Mouse (Mus musculus) kidney, adult 2 months (tissue): ENCODE results near the gene Nat10.

Experiments
- CTCF ChIP-seq: fragments of 200-500 bp; conservative IDR thresholded peaks from 2 replicates; pipeline ENCODE4 v1.5.1; 2011; ENCODE audit warnings: low read depth, mild to moderate bottlenecking, control low read depth, low read length, moderate library complexity, mixed read lengths; ENCODE audit not compliant: insufficient read depth, insufficient read length
- POLR2A ChIP-seq: fragments of 200-500 bp; IDR thresholded peaks from one replicate; pipeline ENCODE4 v1.6.1; 2011; ENCODE audit warnings: low read depth, low read length, control low read depth

DNA sequence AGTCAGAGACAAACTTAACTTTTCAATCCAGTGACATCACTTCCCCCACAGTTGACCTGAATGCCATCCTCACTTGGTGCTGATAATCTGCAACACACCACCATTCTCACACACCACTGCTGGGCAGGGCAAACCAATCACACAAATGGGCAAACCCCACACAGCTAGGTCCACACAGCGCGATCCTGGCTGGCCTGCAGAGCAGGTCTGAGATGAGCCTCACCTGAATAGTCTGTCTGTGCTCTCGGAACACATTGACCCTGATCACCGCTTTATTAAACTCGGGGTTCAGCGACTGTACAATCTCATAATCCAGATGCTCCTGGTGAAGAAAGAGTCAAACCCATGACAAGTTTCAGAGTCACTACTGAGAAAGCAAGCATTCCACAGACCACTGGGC, 18.2 kb downstream of the Nat10 start:
- TF ChIP-seq CTCF (no peak), POLR2A (no peak)
